Mouse (Mus musculus): ENCODE results near the gene Tmem266. TPM values are rescaled to one million over a fixed set of nuclear protein-coding genes. Genes with fewer than 3 reads are reported as not detected.

Tmem266 gene
- total and polyA plus RNA-seq, 2 experiments = 1.5 TPM

DNA sequence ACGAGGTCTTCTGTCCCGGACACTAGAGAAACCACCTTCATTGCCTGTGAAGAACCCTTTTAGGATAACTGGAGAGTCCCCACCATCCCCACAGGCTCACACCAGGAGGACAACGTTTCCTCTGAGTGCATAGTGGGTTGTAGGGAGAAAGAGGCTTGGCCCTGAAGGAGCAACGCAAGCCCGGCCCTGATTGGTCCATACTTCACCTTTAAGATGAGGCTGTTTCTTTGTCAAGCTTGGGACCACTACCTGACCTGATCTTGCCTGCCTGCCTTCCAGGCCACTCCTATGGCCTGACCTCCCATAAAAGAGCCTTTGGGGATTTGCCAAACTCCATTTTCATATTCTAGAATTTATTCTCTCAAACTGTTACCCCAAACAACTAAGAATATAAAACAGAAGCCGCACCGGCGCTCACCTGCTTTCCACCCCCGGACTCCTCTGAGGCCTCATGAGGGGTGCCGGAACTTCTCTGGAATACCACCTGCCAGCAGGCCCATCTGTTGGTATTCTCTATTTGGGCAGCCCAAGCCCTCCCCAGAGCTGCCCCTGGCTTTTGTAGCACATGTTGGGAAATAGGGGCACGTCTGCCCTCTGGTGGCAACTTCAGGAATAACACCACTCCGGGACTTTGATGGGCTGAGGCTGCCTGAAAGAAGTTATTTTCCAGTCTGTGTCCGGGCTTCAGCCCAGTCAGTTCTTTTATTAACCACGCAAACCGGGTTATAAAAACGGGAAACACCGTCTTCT is 65.4 kb downstream of the Tmem266 start:
- TF ChIP-seq POLR2A (IDR thresholded peaks at IDR 0.05; ENCODE audit: extremely low read depth, insufficient read depth, low read length) (no peak), CTCF (IDR thresholded peaks at IDR 0.05; ENCODE audit: low read depth, low read length) (peak; percentile 84)
- no peak overlapping the region for H3K27ac ChIP-seq (replicated peaks; ENCODE audit: insufficient read depth, low read depth, low read length)
- H3K36me3 ChIP-seq (ENCODE audit: control insufficient read depth, insufficient read depth, low read length) = no peaks in the 10 kb centered on the region
- peak; percentile 33 for DNase-seq (ENCODE audit: extremely low read depth, low read depth, low spot score)
- H3K9ac ChIP-seq (ENCODE audit: low read depth, low read length) = no peak overlapping the region
- no peaks in the 10 kb centered on the region for H3K27me3 ChIP-seq (ENCODE audit: control insufficient read depth, insufficient read depth, low read length)
- WGBS = 32% methylated on average over 17 of the region's 17 CpGs
- no peaks in the 10 kb centered on the region for H3K79me2 ChIP-seq (ENCODE audit: control insufficient read depth, insufficient read depth, low read length)
- no peak overlapping the region for H3K4me3 ChIP-seq (ENCODE audit: insufficient read depth, low read depth, low read length)
- H3K4me1 ChIP-seq (ENCODE audit: control insufficient read depth, insufficient read depth, low read length) = no peaks in the 10 kb centered on the region

DNA sequence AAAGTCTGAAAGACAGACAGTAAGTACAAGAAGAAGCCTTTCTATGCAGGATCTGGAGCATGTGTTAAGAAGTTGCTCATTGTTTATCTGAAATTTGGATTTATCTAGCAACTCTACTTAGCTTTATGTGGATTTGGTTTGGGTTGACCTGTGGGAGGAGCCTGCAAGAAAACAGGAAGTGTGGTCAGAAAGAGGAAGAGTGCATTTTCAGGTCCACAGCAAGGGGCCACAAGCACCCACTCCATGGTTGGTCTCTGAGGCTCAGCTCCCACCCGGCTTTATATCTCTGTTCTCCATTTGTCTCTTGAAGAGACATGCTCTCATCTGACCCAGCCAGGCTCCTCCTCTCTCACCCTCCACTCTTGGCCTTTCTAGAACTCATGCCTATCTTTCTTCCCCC is 68.9 kb downstream of the Tmem266 start:
- no peak for DNase-seq (ENCODE audit: extremely low read depth, low read depth, low spot score)
- WGBS = 85% methylated on average over 1 of the region's 1 CpGs
- Histone ChIP-seq H3K27ac (replicated peaks; ENCODE audit: insufficient read depth, low read depth, low read length) (no peak overlapping the region), H3K4me1 (ENCODE audit: control insufficient read depth, insufficient read depth, low read length) (no peaks in the 10 kb centered on the region), H3K27me3 (ENCODE audit: control insufficient read depth, insufficient read depth, low read length) (no peaks in the 10 kb centered on the region), H3K36me3 (ENCODE audit: control insufficient read depth, insufficient read depth, low read length) (no peaks in the 10 kb centered on the region), H3K9ac (ENCODE audit: low read depth, low read length) (no peak overlapping the region), H3K4me3 (ENCODE audit: insufficient read depth, low read depth, low read length) (no peak overlapping the region), H3K79me2 (ENCODE audit: control insufficient read depth, insufficient read depth, low read length) (no peaks in the 10 kb centered on the region)
- TF ChIP-seq CTCF (IDR thresholded peaks at IDR 0.05; ENCODE audit: low read depth, low read length) (no peak), POLR2A (IDR thresholded peaks at IDR 0.05; ENCODE audit: extremely low read depth, insufficient read depth, low read length) (no peak)

DNA sequence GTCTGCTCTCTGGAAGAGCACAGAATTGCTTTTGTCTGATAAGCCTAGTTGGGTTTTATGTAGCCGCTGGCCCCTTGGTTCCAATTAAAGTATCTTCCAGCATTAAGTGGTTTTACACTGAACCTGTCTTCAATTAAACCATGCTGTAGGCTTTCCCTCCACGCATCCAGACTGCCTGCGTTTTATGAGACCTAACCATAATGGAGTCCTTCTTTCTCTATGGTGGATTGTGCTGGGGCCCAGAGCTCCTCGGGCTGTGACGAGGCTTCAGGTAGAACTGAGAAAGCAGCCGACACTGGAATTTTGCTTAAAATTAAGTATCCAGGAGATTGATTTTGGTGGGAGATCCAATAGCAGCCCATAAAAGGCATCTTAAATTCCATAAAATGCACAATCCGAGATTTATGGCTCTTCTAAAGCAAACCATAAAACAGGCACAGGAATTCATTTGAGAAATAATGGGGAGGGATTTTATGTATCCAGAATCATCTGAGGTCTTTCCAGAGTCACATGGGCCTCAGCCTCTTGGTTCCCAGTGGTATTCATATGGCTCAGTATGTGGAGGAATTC is 72.4 kb downstream of the Tmem266 start:
- DNase-seq (ENCODE audit: extremely low read depth, low read depth, low spot score) = no peak
- TF ChIP-seq CTCF (IDR thresholded peaks at IDR 0.05; ENCODE audit: low read depth, low read length) (no peak), POLR2A (IDR thresholded peaks at IDR 0.05; ENCODE audit: extremely low read depth, insufficient read depth, low read length) (no peak)
- H3K4me3 ChIP-seq (ENCODE audit: insufficient read depth, low read depth, low read length) = no peak overlapping the region
- WGBS = 94% methylated on average over 7 of the region's 7 CpGs
- no peaks in the 10 kb centered on the region for H3K4me1 ChIP-seq (ENCODE audit: control insufficient read depth, insufficient read depth, low read length)
- no peaks in the 10 kb centered on the region for H3K79me2 ChIP-seq (ENCODE audit: control insufficient read depth, insufficient read depth, low read length)
- no peaks in the 10 kb centered on the region for H3K27me3 ChIP-seq (ENCODE audit: control insufficient read depth, insufficient read depth, low read length)
- no peak overlapping the region for H3K27ac ChIP-seq (replicated peaks; ENCODE audit: insufficient read depth, low read depth, low read length)
- H3K36me3 ChIP-seq (ENCODE audit: control insufficient read depth, insufficient read depth, low read length) = no peaks in the 10 kb centered on the region
- no peak overlapping the region for H3K9ac ChIP-seq (ENCODE audit: low read depth, low read length)

DNA sequence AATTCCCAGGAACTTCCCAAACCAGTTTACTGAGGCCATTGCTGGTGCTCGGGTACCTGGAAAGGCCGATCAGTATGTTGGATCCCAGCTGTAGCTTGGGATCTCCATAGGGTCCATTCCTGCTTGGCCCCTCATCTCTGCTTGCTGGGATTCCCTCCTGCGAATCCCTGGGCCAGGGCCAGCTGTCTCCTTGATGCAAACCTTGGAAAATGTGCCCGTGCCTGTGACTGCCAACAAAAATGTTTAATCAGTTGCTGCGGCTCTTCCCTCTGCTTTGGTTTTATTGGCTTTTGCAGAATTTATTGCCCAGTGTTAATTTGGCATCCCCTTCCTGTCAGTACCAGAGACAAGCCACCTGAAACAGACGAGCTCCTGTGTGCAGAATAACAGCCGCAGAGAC is 75.6 kb downstream of the Tmem266 start:
- no peaks in the 10 kb centered on the region for H3K27me3 ChIP-seq (ENCODE audit: control insufficient read depth, insufficient read depth, low read length)
- H3K9ac ChIP-seq (ENCODE audit: low read depth, low read length) = no peak overlapping the region
- no peak for DNase-seq (ENCODE audit: extremely low read depth, low read depth, low spot score)
- H3K27ac ChIP-seq (replicated peaks; ENCODE audit: insufficient read depth, low read depth, low read length) = no peak overlapping the region
- no peaks in the 10 kb centered on the region for H3K4me1 ChIP-seq (ENCODE audit: control insufficient read depth, insufficient read depth, low read length)
- no peaks in the 10 kb centered on the region for H3K36me3 ChIP-seq (ENCODE audit: control insufficient read depth, insufficient read depth, low read length)
- WGBS = 79% methylated on average over 7 of the region's 7 CpGs
- no peak overlapping the region for H3K4me3 ChIP-seq (ENCODE audit: insufficient read depth, low read depth, low read length)
- no peak for TF ChIP-seq POLR2A (IDR thresholded peaks at IDR 0.05; ENCODE audit: extremely low read depth, insufficient read depth, low read length)
- no peak for TF ChIP-seq CTCF (IDR thresholded peaks at IDR 0.05; ENCODE audit: low read depth, low read length)
- no peaks in the 10 kb centered on the region for H3K79me2 ChIP-seq (ENCODE audit: control insufficient read depth, insufficient read depth, low read length)

DNA sequence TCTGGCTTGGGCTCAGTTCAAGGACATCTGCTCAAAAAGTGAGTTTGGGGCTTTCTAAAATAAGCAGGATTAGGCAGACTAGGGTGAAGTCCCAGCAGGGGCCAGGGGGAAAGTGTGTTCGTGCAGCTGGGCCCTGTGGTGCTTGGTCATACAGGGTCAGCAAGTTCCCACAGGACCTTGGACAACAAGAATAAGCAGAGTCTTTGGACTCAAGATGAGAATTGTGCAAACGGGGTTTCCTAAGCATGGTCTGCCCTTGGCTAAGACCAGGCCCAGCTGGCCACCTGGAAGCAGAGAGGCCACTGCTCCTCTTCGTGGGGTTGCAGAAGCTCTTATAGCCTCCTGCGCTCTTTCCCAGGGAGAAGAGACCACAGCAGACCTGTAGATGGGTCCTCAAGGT is 77.5 kb downstream of the Tmem266 start:
- WGBS = 89% methylated on average over 4 of the region's 4 CpGs
- no peaks in the 10 kb centered on the region for H3K27me3 ChIP-seq (ENCODE audit: control insufficient read depth, insufficient read depth, low read length)
- H3K36me3 ChIP-seq (ENCODE audit: control insufficient read depth, insufficient read depth, low read length) = no peaks in the 10 kb centered on the region
- no peak for DNase-seq (ENCODE audit: extremely low read depth, low read depth, low spot score)
- no peak overlapping the region for H3K9ac ChIP-seq (ENCODE audit: low read depth, low read length)
- H3K27ac ChIP-seq (replicated peaks; ENCODE audit: insufficient read depth, low read depth, low read length) = no peak overlapping the region
- no peak overlapping the region for H3K4me3 ChIP-seq (ENCODE audit: insufficient read depth, low read depth, low read length)
- H3K79me2 ChIP-seq (ENCODE audit: control insufficient read depth, insufficient read depth, low read length) = no peaks in the 10 kb centered on the region
- no peak for TF ChIP-seq POLR2A (IDR thresholded peaks at IDR 0.05; ENCODE audit: extremely low read depth, insufficient read depth, low read length)
- no peak for TF ChIP-seq CTCF (IDR thresholded peaks at IDR 0.05; ENCODE audit: low read depth, low read length)
- no peaks in the 10 kb centered on the region for H3K4me1 ChIP-seq (ENCODE audit: control insufficient read depth, insufficient read depth, low read length)
